Mouse (Mus musculus) left cerebral cortex, adult 8-10 months (tissue): Measurements from ENCODE around the gene Tmem256. TPM values are rescaled to one million over a fixed set of nuclear protein-coding genes. Genes with fewer than 3 reads are reported as not detected.
"Not testable (repeated sequence)": the region's sequence is repeated elsewhere in the genome, so short reads cannot be mapped to it uniquely, and the experiment has no call there.

ENCODE experiments used
- DNase-seq, 2 experiments: peaks; one replicate each; pipeline ENCODE4 v3.0.0; 2022; ENCODE audit warnings: low spot score in 2 of 2
- total RNA-seq, 4 experiments: library from RNA; stranded (reverse); gene quantifications; 2 replicates each; pipeline ENCODE4 v1.2.4; 2022

The Tmem256 gene
- total RNA-seq, 4 experiments from 2014 or later, result 117 to 147 (median 123) TPM

DNA sequence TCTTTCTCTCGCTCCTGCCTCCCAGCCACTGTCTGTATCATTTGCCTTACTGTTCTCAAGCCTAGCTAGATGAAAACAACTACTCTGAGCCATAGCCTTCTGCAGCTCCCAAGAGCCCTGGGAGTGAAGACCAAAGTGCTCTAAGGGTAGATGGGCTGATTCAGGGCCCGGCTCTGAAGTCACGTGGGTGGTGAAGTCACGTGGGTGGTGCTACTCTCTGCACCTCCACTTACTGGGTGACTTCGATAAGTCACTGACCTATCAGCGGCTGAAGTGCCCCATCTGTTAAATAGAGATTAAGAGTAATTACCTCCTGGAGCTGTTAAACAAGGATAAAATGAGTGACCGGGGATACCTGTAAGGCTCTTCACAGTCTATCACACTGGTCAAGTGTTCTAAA is 15.7 kb downstream of the Tmem256 start:
- no peak for DNase-seq

DNA sequence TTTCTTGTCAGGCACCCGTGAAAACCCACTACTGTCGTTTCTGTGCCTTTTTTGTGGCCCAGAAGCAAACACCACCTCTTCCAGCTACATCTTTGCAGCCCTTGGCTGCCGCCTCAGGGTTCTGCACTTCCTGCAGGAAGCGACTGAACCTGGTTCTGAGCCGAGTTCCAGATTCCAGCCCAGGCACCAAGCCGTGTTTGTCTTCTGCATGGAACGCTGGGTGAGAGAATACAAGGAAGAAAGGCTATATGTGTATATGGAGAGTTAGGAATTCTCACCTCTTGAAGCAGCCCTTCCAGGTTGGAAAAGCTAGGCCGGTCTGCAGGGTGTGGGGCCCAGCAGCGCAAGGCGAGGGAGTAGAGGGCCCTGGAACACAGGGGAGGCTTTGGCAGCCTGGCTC is 16.4 kb downstream of the Tmem256 start:
- DNase-seq, result no peak

DNA sequence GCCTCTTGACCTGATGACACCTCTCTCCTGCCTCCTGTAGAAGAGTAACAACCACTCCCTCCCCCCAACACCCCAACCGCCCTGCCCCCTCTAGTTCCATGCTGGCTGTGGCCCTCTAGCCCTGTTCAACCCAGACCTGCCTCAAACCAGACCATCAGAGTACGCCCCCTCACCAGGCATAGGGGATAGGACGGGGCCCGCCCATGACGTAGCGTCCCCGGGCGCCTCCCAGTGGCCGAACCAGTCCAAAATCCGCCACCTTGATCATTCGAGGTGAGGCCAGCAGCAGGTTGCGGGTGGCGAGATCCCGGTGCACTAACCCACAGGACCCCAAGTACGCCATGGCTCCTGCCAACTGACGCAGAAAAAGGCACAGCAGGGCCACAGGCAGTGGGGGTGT is 17.0 kb downstream of the Tmem256 start:
- no peak for DNase-seq

DNA sequence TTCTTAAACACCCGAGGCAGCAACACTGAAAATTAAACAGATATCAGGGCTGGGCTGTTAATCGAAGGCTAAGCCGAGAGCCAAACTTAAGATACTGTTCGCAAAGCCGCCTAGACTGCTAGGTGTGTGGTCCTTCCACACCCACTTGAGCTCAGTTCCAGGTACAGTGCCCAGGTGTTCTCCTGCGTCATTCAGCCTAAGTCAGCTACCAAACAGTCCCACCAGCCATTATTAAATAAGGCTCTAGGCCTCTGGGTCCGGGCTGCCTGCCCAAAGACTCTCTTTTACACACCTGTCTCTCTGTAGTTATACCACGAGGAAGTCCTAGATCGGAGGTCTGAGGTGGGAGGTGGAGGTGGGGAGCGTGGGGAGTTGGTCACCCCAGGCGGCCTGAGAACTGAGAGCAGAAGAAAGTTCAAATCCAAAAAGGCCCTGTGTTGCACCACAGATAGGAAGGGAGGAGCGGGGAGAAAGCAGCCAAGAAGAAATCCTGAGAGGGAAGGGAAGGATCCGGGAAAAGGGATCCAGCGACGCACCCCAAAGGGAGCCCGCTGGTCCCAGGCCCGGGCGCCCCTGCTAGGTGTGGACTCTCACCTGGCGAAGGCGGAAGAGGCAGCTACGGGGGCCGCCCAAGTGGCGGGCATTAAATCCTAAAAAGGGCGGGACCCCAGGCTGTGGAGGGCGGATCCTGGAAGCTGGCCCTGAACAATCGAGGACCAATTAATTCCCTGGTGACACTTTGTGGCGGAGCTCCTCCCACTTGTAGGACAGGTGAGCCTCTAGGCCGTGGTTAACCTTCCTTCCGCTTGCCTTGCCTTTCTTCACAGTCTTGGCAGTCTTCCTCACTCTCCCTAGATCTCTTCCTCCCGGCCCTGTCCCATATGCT is 20.0 kb downstream of the Tmem256 start, which contains the start of gene Tnk1:
Tnk1 (minus strand) TSS at position 618 of the 886 bp plus-strand sequence.
- no peak for DNase-seq

DNA sequence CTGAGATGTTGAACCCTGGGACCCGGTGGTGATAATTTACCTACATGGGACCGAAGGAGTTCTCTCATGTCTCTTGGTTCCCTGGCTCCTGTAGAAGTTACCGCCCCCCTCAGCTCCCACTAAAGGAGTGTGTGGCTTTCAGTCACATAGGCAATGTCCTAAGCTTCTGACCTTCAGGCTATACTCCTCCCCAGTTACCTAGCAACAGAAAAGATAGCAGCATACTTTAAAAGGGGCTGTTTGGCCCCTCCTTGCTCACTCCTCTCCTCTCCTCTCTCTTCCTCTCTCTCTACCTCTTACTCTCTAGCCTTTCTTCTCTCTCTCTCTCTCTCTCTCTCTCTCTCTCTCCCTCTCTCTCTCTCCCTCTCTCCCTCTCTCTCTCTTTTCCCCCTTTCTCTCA is 25.4 kb downstream of the Tmem256 start:
- not testable (repeated sequence) for DNase-seq

DNA sequence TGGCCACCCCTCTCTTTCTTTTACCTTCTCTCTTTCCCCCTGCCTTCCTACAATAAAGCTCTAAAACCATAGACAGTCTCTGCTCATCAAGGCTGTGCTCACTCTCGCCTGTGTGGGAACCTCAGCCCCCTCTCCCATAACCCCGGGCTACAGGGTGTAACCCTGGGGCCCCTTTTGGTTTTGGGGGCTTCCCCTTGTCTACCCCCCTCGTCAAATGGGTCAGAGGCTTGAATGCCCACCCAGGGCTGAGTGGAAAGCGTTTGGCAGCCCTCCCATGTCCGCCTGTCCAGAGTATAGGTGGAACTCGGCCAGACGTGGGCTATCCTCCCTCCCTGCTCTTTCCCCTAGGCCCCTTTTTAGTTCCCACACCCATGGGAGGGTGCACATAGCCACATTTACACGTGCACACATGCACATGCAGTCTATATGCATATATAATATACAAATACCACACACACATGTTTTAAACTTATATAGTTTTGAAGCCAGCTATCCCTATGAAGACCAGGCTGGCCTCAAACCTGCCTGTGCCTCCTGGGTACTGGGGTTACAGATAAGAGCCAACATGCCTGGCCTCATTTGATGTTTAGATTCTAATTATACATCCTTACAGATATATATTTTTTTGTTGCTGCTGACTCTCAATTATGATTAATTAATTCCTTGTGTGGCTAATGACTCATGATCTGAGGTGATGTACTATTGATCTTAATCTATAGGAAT is 26.0 kb downstream of the Tmem256 start:
- DNase-seq, result no peak

DNA sequence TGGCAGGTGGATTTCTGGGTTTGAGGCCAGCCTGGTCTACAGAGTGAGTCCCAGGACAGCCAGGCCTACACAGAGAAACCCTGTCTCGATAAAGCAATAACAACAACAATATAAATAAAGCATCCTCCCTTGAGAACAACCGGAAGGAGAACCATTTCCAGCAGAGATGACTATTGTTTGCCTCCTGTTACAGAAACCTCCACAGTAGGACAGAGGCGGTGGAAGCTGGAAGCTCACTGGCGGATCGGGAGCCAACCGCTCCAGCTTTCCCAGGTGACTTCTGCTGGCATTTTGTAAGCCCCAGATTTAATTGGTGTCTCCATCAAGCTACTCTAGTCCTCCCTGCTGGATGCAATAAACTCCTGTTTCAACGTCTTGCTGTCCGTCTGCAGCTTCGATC is 27.2 kb downstream of the Tmem256 start:
- no peak for DNase-seq

DNA sequence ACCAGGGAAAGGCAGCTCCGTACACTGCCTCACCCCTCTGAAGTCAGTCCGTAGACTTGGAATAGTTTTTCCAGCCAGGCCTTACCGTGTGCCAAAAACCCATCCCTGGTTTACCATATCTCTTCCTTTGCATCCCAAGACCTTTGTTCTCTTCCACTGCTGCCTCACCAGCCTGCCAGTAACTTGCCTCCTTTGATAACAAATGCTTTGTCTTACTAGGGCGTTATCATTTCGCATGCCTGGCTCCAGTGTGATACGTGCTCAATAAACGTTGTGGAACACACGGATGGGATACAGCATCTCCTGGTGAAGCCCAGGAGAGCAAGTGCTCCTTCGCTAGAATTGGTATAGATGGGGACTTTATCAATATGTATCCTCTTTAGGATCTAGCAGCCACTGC is 29.0 kb downstream of the Tmem256 start:
- no peak for DNase-seq

DNA sequence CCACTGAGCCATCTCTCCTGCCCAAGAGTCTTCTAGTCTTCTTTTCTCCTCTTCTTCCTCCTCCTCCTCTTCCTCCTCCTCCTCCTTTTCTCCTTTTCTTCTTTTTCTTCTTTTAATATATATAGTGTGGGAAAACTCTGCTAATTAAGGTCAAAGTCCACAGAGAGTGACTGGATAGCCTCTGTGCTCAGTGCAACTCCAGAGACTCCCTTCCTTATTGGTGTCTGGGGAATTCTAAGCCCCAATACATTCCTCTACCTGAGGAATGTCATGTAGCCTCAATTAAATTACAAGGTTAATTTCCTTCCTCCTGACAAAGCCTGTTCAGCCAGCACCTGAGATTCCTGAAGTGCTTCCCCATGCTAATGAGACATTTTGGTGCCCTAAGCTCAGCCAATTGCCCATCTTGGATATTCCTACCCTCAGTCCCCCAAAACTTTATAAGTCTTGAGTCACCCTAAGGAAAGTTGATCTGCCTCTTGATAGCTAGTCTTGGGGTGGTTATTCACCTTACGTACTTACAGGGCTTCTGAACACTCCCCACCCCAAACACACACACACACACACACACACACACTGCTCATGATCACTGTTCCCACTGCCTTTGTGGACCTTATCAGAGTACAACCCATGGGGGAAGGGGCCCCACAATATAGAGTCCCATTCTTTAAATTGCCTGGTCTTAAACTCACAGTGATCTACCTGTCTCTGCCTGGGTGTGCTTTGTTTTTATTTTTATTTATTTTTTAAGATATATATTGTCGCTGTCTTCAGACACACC is 32.2 kb downstream of the Tmem256 start:
- no peak for DNase-seq

DNA sequence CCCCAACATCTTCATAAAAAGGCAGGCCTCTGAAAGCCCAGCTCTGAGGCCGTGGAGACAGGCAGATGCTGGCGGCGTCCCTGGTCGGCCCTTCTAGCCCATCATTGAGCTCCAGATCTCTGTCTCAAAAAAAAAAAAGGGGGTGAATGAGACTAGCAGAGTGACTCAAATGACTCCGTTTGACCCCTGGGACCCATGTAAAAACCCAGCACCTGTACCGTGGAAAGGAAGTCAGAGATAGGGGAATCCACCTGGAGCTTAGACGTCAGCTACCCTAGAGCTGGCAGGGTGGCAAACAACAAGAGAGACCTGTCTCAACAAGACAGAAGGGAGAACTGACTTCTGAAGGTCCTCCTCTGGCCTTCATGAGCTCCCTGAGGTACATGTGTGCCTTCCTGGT is 33.5 kb downstream of the Tmem256 start:
- no peak for DNase-seq

DNA sequence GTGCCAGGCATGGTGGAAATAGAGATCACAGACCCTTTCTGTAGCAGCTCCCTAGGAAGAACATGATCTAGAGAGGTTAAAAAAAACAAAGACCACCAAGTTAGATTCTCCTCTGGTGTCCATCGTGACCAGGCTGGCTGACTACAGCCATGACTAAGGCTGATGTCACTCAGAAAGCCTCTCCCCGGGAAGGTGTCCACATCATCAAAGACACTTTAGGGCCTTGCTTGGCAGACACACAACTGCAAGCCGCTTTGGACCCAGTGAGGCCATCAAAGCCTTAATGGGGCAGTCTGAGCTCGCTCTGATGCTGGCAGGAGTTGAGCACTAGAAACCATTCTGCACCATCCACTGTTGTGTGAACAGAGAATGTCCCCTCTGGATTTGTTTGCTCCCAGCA is 34.1 kb downstream of the Tmem256 start:
- no peak for DNase-seq

DNA sequence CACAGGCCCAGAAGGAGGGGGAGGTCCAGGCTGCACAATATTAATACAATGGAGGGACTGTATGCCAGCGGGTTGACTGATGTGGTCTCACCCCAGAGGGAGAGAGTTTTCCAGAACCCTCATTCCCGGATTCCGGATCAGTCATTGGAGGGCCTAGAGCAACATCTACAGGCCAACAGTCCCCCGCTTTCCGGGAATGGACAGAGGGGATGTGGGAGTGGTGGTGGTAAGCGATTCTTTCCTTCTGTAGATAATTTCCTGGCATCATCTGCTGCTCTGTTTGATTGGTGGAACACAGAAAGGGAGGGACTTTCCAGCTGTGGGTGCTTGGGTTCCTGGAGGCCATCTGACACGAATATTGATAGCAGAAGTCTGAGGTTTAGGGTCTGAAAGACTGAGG is 37.9 kb downstream of the Tmem256 start:
- DNase-seq, result no peak

DNA sequence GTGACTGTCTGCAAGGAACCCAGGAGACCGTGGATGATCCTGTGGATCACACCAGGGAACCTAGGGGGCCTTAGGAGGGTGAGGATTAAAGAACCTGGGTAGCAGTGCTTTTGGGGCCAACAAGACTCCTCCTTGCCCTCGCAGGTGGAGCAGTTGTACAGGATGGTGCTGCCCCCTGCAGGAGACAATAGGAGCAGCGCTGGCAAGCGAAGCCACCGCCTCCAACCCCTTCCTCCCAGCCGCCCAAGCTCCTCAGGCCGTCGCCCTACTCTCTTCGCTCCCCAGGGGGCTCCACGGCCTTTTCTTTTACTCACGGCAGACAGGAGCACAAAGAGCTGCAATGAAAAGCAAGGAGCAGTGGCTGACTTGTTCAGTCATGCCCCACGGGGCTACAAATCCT is 38.6 kb downstream of the Tmem256 start:
- DNase-seq, result peak; percentile 43 to 53

DNA sequence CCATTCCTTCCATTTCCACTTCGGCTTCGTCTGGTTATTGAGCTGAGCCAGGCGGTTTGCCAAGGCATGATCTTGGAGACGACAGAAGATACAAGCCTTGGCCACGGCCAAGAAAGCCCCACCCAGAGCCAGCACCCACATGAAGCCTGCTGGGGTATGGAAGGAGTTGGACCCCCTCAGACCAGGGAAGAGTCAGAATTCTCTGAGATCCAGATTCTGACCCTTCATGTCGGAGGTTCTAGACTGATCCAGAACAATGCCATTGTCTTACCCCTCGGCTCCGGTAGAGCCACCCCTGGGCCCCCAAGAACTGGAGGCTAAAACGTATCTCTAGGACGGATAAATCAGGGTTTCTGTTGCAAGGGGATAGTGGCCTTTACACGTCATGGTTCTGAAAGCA is 39.6 kb downstream of the Tmem256 start, which contains the start of gene Tmem95:
Tmem95 (minus strand) TSS at position 141 of the 400 bp plus-strand sequence.
- no peak for DNase-seq

DNA sequence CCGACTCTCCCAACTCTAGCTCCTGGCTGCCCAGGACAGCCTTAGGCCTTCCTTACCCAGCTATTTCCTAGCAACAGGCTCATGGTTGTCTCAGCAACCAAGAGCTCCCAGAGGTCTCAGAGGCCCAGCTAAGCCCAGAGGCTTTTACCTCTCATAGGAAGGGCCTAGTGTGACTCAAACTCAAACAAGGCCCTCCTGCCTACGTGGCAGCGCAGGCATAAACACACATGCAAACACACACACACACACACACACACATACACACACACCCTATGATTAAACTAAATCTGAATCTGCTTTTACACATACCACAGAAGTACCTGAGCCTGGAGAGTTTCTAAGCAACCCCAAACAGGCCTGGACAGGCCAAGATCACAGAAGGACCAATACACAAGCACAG is 40.1 kb downstream of the Tmem256 start:
- no peak for DNase-seq

DNA sequence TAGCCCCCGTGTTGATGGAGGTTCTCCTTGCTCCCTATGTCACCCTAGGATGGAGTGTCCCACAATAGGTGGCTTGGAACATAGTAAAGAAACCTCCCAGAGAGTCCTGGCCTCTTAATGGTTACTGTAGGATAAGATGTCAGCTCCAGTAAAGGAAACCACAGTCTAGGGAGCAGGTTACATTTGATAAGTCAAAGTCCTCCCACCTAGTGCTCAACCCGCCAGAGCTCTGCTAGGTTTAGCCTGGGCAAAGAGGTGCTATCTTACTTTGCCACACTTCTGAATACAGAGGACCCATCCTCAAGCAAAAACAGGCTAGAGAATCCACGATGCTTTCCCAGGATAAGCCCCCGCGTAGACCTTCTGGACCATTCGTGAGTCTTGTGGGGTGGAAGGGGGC is 40.6 kb downstream of the Tmem256 start:
- DNase-seq, result no peak

DNA sequence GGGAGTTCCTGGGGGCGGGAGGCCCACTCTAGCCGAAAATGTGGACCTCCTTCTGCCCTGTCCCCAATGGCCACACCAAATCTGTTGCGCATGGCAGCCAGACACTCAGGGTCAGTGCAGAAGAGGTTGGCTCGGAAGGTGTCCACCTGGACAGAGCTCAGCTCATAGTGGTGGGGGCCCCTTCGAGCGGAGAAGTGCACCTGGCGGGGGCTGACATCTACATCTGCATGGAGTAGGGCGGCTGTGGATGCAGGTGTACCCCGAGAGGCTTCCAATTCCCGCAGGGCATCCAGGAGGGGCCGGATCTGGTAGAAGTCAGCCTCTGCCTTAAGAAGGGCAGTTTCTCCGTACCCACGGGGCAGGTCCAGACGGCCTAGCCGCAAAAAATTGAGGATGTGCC is 41.4 kb downstream of the Tmem256 start:
- no peak for DNase-seq

DNA sequence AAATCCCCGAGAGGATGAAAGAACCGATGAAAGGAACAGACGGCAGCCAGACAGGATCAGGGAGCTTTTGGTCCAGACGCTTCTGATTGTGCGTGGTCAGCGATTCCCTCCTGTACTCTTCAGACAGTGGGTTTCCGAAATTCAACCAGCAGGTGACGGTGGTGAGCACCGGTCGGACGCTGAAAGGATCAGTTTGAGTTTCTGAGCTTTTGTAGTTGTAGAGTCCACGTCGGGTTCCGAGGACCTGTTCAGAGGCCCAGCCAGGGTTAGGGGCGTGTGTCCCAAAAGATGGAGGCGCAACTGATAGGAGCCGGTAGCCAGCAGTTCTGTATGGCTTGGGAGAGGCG is 42.2 kb downstream of the Tmem256 start:
- DNase-seq, result no peak

DNA sequence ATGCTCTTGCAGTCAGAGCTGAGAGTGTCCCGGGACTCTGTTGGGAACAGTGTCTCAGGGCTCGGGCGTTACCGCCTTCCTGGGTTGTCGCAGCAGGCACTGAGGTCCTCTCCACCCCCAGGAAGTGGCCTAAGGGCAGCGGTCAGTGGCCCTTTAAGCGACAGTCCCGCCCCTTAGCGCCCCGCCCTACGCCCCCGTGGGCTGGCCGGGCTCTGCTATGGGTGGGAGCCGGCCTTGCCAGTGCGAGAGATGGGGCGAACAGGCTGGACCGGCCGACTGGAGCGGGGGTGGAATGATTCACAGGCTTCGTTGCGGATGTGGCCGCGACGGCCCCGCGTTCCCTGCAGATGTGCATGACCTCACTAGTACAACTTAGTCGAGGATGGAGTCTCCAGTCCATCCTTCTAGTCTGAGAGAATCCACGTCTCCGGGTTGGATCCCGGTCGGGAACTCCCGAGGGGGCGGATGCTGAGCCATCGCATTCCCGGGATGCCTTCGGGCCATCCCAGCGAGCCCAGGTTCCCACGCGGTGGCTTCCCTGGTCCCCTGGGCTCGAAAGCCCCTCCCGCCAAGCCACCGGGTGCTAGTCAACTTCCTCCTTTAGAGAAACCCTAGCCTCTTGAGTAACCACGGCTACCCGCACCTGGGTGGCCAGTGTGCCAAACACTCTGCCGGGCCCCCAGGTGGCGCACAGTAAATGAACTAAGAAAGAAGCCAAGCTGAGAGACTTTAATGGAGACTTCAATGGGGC is 42.7 kb downstream of the Tmem256 start, which contains the start of gene Kctd11:
Kctd11 (minus strand) TSS at position 554 of the 751 bp plus-strand sequence.
- peak; percentile 49 to 65 for DNase-seq

DNA sequence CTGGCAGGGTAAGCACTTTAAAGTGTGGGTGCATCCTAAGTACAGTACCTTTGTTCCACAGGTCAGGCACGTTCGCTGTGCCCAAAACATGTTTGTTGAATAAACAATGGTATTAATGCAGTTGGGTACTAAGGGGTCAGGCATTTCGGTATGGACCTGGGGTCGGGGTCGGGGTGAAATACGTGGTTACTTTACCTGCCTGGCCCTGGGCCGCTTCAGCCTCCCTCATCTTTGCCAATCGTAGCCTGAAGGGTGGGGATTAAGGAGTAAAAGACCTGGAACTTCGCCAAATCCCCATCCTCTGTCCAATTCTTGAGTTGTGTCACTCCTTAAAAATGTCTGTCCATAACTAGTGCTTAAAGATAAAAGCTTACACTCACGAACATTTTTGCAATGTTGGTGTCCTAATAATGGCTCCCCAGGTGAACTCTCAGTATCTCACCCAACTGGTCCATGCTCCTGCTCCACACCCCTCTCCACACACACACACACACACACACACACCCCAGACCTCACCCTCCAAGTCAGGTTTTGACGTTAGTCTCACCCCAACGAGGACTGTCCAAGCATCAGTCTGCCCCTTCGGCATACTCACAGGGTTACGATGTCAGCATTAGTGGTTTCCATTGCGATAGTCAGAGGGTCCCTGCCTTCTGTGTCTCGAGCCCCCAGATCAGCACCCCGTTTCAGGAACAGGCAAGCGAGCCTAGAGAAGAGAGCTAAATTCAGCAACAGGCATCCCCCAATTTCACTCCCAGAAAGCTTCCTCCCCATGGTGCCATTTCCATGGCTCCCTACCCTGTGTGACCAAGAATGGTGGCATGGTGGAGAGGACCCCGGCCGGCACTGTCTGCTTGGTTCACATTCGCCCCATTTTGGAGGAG is 43.7 kb downstream of the Tmem256 start:
- no peak for DNase-seq
